Mouse (Mus musculus): ENCODE measurements around the gene Slc44a4.
"Not testable (repeated sequence)": the region's sequence is repeated elsewhere in the genome, so short reads cannot be mapped to it uniquely, and the experiment has no call there.

Gene Slc44a4

GRCm38 (mm10) chr17:34941344-34942041 lies 27.2 kb downstream of the Slc44a4 start:
- in situ Hi-C loops (cut with MboI; ENCODE audit: low sequenced_read_pairs) = no loop called here

- in situ Hi-C loops (cut with MboI; ENCODE audit: low sequenced_read_pairs) = no loop called here
Measured at GRCm38 (mm10) chr17:34943128-34943815, 29.0 kb downstream of the Slc44a4 start.

GRCm38 (mm10) chr17:34944362-34944761 lies 30.1 kb downstream of the Slc44a4 start:
- in situ Hi-C loops (cut with MboI; ENCODE audit: low sequenced_read_pairs) = no loop called here

- in situ Hi-C loops (cut with MboI; ENCODE audit: low sequenced_read_pairs) = loop anchor here (5.0 kb wide), 1 partner anchor 89 kb away; no protein-coding TSS in a partner anchor
Measured at GRCm38 (mm10) chr17:34946486-34947140, 32.3 kb downstream of the Slc44a4 start.

- in situ Hi-C loops (cut with MboI; ENCODE audit: low sequenced_read_pairs) = loop anchor here (5.0 kb wide), 1 partner anchor 90 kb away; no protein-coding TSS in a partner anchor
Measured at GRCm38 (mm10) chr17:34947606-34948005, 33.3 kb downstream of the Slc44a4 start.

GRCm38 (mm10) chr17:34948721-34949552 lies 34.7 kb downstream of the Slc44a4 start:
- in situ Hi-C loops (cut with MboI; ENCODE audit: low sequenced_read_pairs) = loop anchor here (5.0 kb wide), 1 partner anchor 92 kb away; no protein-coding TSS in a partner anchor

- in situ Hi-C loops (cut with MboI; ENCODE audit: low sequenced_read_pairs) = loop anchor here (5.0 kb wide), 1 partner anchor 92 kb away; no protein-coding TSS in a partner anchor
Measured at GRCm38 (mm10) chr17:34949553-34949969, 35.3 kb downstream of the Slc44a4 start.

- in situ Hi-C loops (cut with MboI; ENCODE audit: low sequenced_read_pairs) = no loop called here
Measured at GRCm38 (mm10) chr17:34950514-34951455, 36.5 kb downstream of the Slc44a4 start.

- in situ Hi-C loops (cut with MboI; ENCODE audit: low sequenced_read_pairs) = no loop called here
Measured at GRCm38 (mm10) chr17:34951636-34952377, 37.5 kb downstream of the Slc44a4 start.

GRCm38 (mm10) chr17:34952378-34953040 lies 38.2 kb downstream of the Slc44a4 start:
- in situ Hi-C loops (cut with MboI; ENCODE audit: low sequenced_read_pairs) = no loop called here

- in situ Hi-C loops (cut with MboI; ENCODE audit: low sequenced_read_pairs) = no loop called here
Measured at GRCm38 (mm10) chr17:34953258-34953657, 39.0 kb downstream of the Slc44a4 start.

GRCm38 (mm10) chr17:34953904-34954303 lies 39.6 kb downstream of the Slc44a4 start:
- in situ Hi-C loops (cut with MboI; ENCODE audit: low sequenced_read_pairs) = no loop called here

- in situ Hi-C loops (cut with MboI; ENCODE audit: low sequenced_read_pairs) = no loop called here
Measured at GRCm38 (mm10) chr17:34954831-34955230, 40.6 kb downstream of the Slc44a4 start.

GRCm38 (mm10) chr17:34955884-34956283 lies 41.6 kb downstream of the Slc44a4 start:
- in situ Hi-C loops (cut with MboI; ENCODE audit: low sequenced_read_pairs) = no loop called here

- in situ Hi-C loops (cut with MboI; ENCODE audit: low sequenced_read_pairs) = no loop called here
Measured at GRCm38 (mm10) chr17:34956340-34956739, 42.1 kb downstream of the Slc44a4 start.

- in situ Hi-C loops (cut with MboI; ENCODE audit: low sequenced_read_pairs) = not testable (repeated sequence)
Measured at GRCm38 (mm10) chr17:34957291-34957690, 43.0 kb downstream of the Slc44a4 start.

- in situ Hi-C loops (cut with MboI; ENCODE audit: low sequenced_read_pairs) = not testable (repeated sequence)
Measured at GRCm38 (mm10) chr17:34957966-34958365, 43.7 kb downstream of the Slc44a4 start.

- in situ Hi-C loops (cut with MboI; ENCODE audit: low sequenced_read_pairs) = not testable (repeated sequence)
Measured at GRCm38 (mm10) chr17:34958734-34959129, 44.5 kb downstream of the Slc44a4 start.
